28 mouse cellular contexts compared by ENCODE assay signal in genomic region chr16:33544346-33544745, GRCm38 (mm10). TPM values are rescaled to one million over a fixed set of nuclear protein-coding genes. Genes with fewer than 3 reads are reported as not detected.
"Had no signal": no experiment of that assay in that cellular context is flagged by ENCODE, and none has a peak within 500 bp of the region (broad histone marks: within the 10 kb centered on the region; RNA-seq: fewer than 3 reads in every experiment).

No protein-coding gene starts in this region.

- H3K4me3 ChIP-seq: gastrocnemius, adult 2 months; heart, embryonic 10.5 days; heart, embryonic 13.5 days; heart, embryonic 15.5 days; hindbrain, embryonic 13.5 days; hindbrain, embryonic 15.5 days; kidney, embryonic 15.5 days; limb, embryonic 10.5 days; limb, embryonic 12.5 days; liver, embryonic 13.5 days; liver, embryonic 15.5 days had no signal

- H3K36me3 ChIP-seq: heart, embryonic 10.5 days; heart, embryonic 13.5 days; heart, embryonic 15.5 days; hindbrain, embryonic 13.5 days; hindbrain, embryonic 15.5 days; kidney, embryonic 15.5 days; limb, embryonic 10.5 days; limb, embryonic 12.5 days; liver, embryonic 13.5 days; liver, embryonic 15.5 days had no signal

- ATAC-seq: hindbrain, postnatal 0 days; intestine, embryonic 16.5 days had no signal

- H3K4me1 ChIP-seq: heart, embryonic 10.5 days; heart, embryonic 13.5 days; heart, embryonic 15.5 days; hindbrain, embryonic 13.5 days; hindbrain, embryonic 15.5 days; kidney, embryonic 15.5 days; limb, embryonic 10.5 days; limb, embryonic 12.5 days; liver, embryonic 13.5 days; liver, embryonic 15.5 days had no signal

- H3K9ac ChIP-seq: heart, embryonic 13.5 days; heart, embryonic 15.5 days; hindbrain, embryonic 13.5 days; hindbrain, embryonic 15.5 days; kidney, embryonic 15.5 days; limb, embryonic 12.5 days; liver, embryonic 13.5 days; liver, embryonic 15.5 days had no signal

- H3K9me3 ChIP-seq: heart, embryonic 10.5 days; heart, embryonic 13.5 days; heart, embryonic 15.5 days; hindbrain, embryonic 13.5 days; hindbrain, embryonic 15.5 days; kidney, embryonic 15.5 days; limb, embryonic 10.5 days; limb, embryonic 12.5 days; liver, embryonic 13.5 days; liver, embryonic 15.5 days had no signal

- H3K4me2 ChIP-seq: heart, embryonic 13.5 days; heart, embryonic 15.5 days; hindbrain, embryonic 13.5 days; hindbrain, embryonic 15.5 days; kidney, embryonic 15.5 days; limb, embryonic 12.5 days; liver, embryonic 11.5 days; liver, embryonic 13.5 days; liver, embryonic 15.5 days had no signal

- H3K27ac ChIP-seq: gastrocnemius, adult 2 months; heart, embryonic 10.5 days; heart, embryonic 13.5 days; heart, embryonic 15.5 days; hindbrain, embryonic 13.5 days; hindbrain, embryonic 15.5 days; hindbrain, postnatal 0 days; kidney, embryonic 15.5 days; kidney, postnatal 0 days; limb, embryonic 10.5 days; limb, embryonic 12.5 days; liver, embryonic 13.5 days; liver, embryonic 15.5 days had no signal

- DNase-seq: gastrocnemius, adult 2 months; gastrocnemius, postnatal 10 days; gastrocnemius, postnatal 25 days; heart, adult 18-20 months; heart, postnatal 14 days; heart, postnatal 36 days; kidney, adult 11 months; kidney, adult 2 months; kidney, adult 9 months; kidney, postnatal 14 days; kidney, postnatal 36 days; layer of hippocampus, postnatal 36 days; liver; liver, embryonic 13.5 days had no signal

- H3K27me3 ChIP-seq: heart, embryonic 13.5 days; heart, embryonic 15.5 days; hindbrain, embryonic 13.5 days; hindbrain, embryonic 15.5 days; kidney, embryonic 15.5 days; limb, embryonic 12.5 days; liver, embryonic 13.5 days; liver, embryonic 15.5 days had no signal

RNA-seq across cellular contexts. Expression of gene Slc12a8, which starts 27.2 kb away (rescaled TPM):
- total RNA-seq: granulocyte monocyte progenitor cell, adult 5-6 weeks had no signal
